24 mouse cellular contexts compared by ENCODE assay signal in genomic region chr3:56681031-56681430, GRCm38 (mm10).
DNase-seq lines count a peak whose midpoint lies in the region; ATAC-seq and TF ChIP-seq lines count a peak whose summit lies in the region.
"Had no signal": no experiment of that assay in that cellular context is flagged by ENCODE, and none has a peak within 500 bp of the region (broad histone marks: within the 10 kb centered on the region; RNA-seq: fewer than 3 reads in every experiment).

No protein-coding gene starts in this region.

- no peak overlapping the region for H3K9ac ChIP-seq in stomach, postnatal 0 days (ENCODE audit: low read length)
- H3K9ac ChIP-seq: embryonic facial prominence, embryonic 13.5 days; embryonic facial prominence, embryonic 15.5 days; forebrain, embryonic 12.5 days had no signal

- TF ChIP-seq EP300 in stomach, postnatal 0 days (optimal IDR thresholded peaks at IDR 0.05), result no peak

- no peaks in the 10 kb centered on the region for H3K36me3 ChIP-seq in stomach, postnatal 0 days (ENCODE audit: control insufficient read depth, insufficient read depth, low read length)
- H3K36me3 ChIP-seq: embryonic facial prominence, embryonic 13.5 days; embryonic facial prominence, embryonic 15.5 days; forebrain, embryonic 10.5 days; forebrain, embryonic 12.5 days had no signal

- ATAC-seq in stomach, postnatal 0 days (ENCODE audit: low FRiP score, low TSS enrichment), result no peak
- ATAC-seq: forebrain, embryonic 14.5 days; forebrain, embryonic 16.5 days had no signal

- H3K4me1 ChIP-seq in stomach, postnatal 0 days (replicated peaks; ENCODE audit: control insufficient read depth, insufficient read depth), result no peaks in the 10 kb centered on the region
- H3K4me1 ChIP-seq: embryonic facial prominence, embryonic 13.5 days; embryonic facial prominence, embryonic 15.5 days; forebrain, embryonic 10.5 days; forebrain, embryonic 12.5 days had no signal

- no peak overlapping the region for H3K4me2 ChIP-seq in stomach, postnatal 0 days (replicated peaks; ENCODE audit: low read depth)
- H3K4me2 ChIP-seq: embryonic facial prominence, embryonic 13.5 days; embryonic facial prominence, embryonic 15.5 days; forebrain, embryonic 12.5 days had no signal

- DNase-seq in layer of hippocampus, adult 18-20 months (ENCODE audit: low spot score in 2 of 2), result peak; percentile 17 to 79
- DNase-seq in layer of hippocampus, postnatal 25 days (ENCODE audit: extremely low spot score in 1 of 2, low spot score in 1 of 2), result no peak
- peak; percentile 47 for DNase-seq in brain, adult 2 months (ENCODE audit: low read depth, low spot score)
- DNase-seq in layer of hippocampus, adult 8-10 months (ENCODE audit: low spot score in 2 of 2), result peak; percentile 28
- peak; percentile 22 to 34 for DNase-seq in layer of hippocampus, postnatal 36 days
- DNase-seq in thymus, adult 18-20 months, result no peak
- DNase-seq in stomach, postnatal 0 days (ENCODE audit: low spot score), result no peak
- DNase-seq in cerebellum, adult 18-20 months, result no peak
- DNase-seq: adrenal gland, adult 2 months; adrenal gland, postnatal 10 days; adrenal gland, postnatal 25 days; cerebellum, adult 11-12 months; cerebellum, adult 8-10 months; cerebellum, adult 9-11 months; cerebellum, postnatal 14 days; cerebellum, postnatal 36 days; embryo, embryonic 11 days had no signal

- no peaks in the 10 kb centered on the region for H3K9me3 ChIP-seq in stomach, postnatal 0 days (ENCODE audit: control insufficient read depth, low read length)
- H3K9me3 ChIP-seq: embryonic facial prominence, embryonic 13.5 days; embryonic facial prominence, embryonic 15.5 days; forebrain, embryonic 10.5 days; forebrain, embryonic 12.5 days had no signal

- WGBS in stomach, postnatal 0 days, result 89% methylated on average over 7 of the region's 7 CpGs

- H3K27me3 ChIP-seq in stomach, postnatal 0 days (ENCODE audit: control insufficient read depth, insufficient read depth, low read length), result no peaks in the 10 kb centered on the region
- H3K27me3 ChIP-seq: embryonic facial prominence, embryonic 13.5 days; embryonic facial prominence, embryonic 15.5 days; forebrain, embryonic 12.5 days had no signal

- no peak for TF ChIP-seq CTCF in stomach, postnatal 0 days (IDR thresholded peaks at IDR 0.05; ENCODE audit: low read depth)

- H3K4me3 ChIP-seq in stomach, postnatal 0 days (ENCODE audit: low read depth, low read length), result no peak overlapping the region
- H3K4me3 ChIP-seq: embryonic facial prominence, embryonic 13.5 days; embryonic facial prominence, embryonic 15.5 days; erythroblast, embryonic 14.5 days; forebrain, embryonic 10.5 days; forebrain, embryonic 12.5 days had no signal

- H3K27ac ChIP-seq in stomach, postnatal 0 days (replicated peaks), result no peak overlapping the region
- H3K27ac ChIP-seq: embryonic facial prominence, embryonic 13.5 days; embryonic facial prominence, embryonic 15.5 days; forebrain, embryonic 10.5 days; forebrain, embryonic 12.5 days had no signal

Comparison
In these comparisons a context has a peak if more than half of its experiments do, and no peak if none do; other contexts are left out.
1. DNase-seq: peak in layer of hippocampus, adult 18-20 months (2 of 2), brain, adult 2 months (single experiment), layer of hippocampus, adult 8-10 months (2 of 2) and layer of hippocampus, postnatal 36 days (2 of 2); none in layer of hippocampus, postnatal 25 days (0 of 2), thymus, adult 18-20 months (0 of 2), stomach, postnatal 0 days (single experiment) and cerebellum, adult 18-20 months (0 of 2).